Mouse (Mus musculus): ENCODE data around the gene Allc.

The Allc gene

GRCm38 (mm10) chr12:28584036-28584435, 1.7 kb upstream of the Allc start:
- DNase-seq (ENCODE audit: low spot score in 2 of 2), result no peak

- no peak for DNase-seq (ENCODE audit: low spot score in 2 of 2)
Observed at GRCm38 (mm10) chr12:28579132-28579531, 3.2 kb downstream of the Allc start.

DNA sequence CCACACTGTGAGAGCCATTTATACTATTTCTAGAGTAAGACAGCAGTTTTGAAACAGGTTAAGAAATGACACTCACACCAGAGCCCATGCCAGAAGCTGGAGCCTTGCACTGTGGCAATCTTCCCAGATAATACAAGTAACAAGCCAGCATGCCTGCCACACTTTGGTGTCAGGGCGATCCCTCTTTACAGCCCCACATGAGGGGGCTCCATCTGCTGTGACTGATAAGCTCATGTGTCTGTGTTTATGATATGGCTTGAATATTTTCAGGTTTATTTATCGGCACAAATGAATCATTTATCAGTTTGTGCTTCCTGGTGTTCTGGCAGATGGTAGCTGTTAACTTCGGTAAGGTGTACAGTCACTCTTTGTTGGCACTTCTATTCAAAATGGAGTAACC, 4.2 kb downstream of the Allc start:
- no peak for DNase-seq (ENCODE audit: low spot score in 2 of 2)

GRCm38 (mm10) chr12:28575366-28576070, 6.8 kb downstream of the Allc start:
- DNase-seq (ENCODE audit: low spot score in 2 of 2), result no peak

DNA sequence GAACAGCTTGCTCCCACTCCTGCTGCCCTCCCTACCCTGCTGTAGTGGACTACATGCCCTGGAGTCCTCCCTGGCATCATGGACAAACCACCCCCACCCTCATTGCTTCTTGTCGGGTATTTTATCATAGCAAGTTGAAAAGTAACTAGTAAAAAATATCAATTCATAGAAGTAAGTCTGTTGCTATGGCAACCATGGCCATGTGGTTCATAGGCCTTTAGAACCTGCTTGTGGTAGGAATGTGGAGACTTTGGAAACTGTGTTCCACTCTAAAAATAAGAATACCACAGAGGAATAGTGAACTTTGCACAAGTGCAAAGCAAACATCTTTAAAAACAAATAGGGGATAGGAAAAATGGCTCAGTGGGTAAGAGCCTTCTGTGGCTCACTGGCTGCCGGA, 10.1 kb downstream of the Allc start:
- no peak for DNase-seq (ENCODE audit: low spot score in 2 of 2)

DNA sequence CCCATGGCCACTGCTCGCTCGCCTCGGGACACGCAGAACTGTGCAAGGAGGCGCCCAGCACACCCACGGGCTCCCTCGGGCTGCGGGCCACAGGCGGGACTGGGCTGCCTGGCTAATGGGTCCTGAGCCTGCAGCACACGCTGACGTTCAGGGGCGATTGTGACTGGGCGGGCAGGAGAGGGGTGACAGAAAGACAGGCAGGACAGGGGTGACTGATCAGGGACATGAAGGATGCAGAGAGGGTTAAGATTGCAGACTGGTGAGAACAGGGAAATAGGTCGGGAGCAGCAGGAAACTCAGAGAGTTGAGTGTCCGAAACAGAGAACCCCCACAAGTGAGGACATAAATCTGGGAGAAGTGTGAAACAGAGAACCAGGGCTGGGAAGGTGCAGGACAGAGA, 30.0 kb downstream of the Allc start, which contains the start of gene Dcdc2c:
TSS of gene Dcdc2c (minus strand) at position 101 of the 400 bp plus-strand sequence.
- no peak for DNase-seq (ENCODE audit: low spot score in 2 of 2)

DNA sequence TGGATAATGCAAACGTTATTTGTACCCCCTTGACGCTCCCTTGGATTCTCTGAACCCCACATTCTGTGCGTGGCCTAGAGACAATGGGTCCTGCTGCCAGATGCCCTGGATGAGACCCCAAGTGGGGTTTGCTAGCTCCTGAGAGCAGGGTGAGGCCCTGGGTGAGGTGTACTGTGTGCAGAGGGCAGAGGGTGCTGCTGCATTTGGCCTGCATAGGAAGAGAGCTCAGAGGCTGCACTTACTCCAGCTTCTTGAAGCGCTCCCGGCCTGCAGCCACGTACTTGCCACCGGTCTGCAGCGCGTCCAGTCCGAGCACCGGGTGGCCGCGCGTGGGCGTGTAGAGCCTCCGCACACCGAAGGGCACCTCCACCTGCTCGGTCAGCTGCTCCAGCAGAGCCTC, 30.5 kb downstream of the Allc start:
- no peak for DNase-seq (ENCODE audit: low spot score in 2 of 2)

DNA sequence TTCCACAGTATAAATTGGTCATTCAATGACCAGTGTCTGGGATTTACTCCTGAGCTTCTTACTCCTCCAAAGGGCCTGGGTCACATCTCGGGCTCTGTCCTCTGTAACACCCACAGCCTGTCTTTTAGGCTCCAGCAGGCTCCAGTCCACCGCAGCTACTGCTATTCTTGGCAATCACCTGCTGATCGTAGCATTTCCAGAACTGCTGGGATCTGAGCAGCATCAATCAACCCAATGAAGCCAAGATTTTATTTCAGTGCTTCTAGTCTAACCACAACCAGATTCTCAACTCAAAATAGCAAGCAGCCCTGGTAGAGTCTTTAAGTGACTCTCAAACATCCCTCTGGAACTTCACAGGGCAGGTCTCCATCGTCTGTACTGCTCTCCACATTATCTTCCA, 33.4 kb downstream of the Allc start:
- DNase-seq (ENCODE audit: low spot score in 2 of 2), result no peak

DNA sequence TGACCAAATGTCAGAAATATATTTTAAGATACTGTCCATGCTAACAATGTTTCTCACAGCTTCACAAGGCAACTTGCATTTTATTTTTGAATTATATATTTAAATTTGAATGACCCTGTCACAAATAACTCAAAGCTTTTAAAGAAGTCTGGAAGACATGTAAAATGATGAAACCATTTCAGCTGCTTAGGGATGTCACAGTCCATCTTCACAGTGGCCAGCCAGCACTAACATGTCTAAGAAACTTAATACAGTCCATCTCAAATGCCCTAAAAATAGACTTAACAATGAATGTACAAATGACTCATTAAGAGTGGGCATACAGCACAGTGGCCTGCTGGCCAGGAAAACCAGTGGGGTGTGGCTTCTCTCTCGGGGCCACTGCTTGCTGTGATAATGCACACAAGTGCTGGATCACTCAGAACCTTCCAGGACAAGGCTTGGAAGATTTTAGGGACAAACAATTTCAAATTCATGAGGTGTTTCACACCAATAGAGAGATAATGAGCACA, 68.0 kb downstream of the Allc start:
- no peak for DNase-seq (ENCODE audit: low spot score in 2 of 2)

DNA sequence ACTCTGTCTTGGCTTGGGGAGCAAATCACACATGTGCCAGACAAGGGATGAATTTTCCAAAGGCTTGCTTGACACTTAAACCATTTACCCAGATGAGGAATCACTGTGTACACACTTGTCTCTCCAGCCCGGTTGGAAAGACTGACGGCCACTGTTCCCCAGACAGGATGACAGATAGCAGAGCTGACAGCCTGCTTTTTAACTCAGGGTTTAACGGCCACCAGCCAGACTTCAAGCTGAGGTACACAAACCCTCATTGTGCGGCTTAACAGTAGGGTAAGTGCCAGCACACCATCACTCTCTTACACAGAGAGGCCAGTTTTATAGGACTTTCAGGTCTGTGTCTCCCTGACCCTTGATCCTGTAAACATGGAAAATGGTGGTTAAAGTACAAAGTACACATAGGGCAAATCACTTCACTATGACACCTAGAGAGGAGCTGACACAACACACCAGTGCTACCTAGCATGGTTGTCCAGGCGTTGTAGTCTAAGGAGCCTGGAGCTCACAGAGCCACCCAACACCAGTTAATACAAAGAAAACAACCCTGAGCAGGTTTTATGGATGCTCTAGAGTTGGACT, 72.5 kb downstream of the Allc start:
- no peak for DNase-seq (ENCODE audit: low spot score in 2 of 2)
